Mouse (Mus musculus) limb, embryonic 14.5 days (tissue): ENCODE data around the gene Trappc5. TPM values are rescaled to one million over a fixed set of nuclear protein-coding genes. Genes with fewer than 3 reads are reported as not detected.

Experiments
- ATAC-seq: fragments of 200-750 bp; cut with Nextera tagmentation; 2 replicates; pipeline ENCODE4 v1.8.0; 2017; ENCODE audit warnings: low read depth, moderate number of reproducible peaks, moderate TSS enrichment; ENCODE audit not compliant: low FRiP score
- DNase-seq: peaks from one replicate; pipeline ENCODE4 v3.0.0-alpha.2; 2015; ENCODE audit warnings: low spot score
- H3K27ac ChIP-seq: fragments of 300-500 bp; sonication (generic); replicated peaks from 2 replicates; pipeline ENCODE4 v1.5.1; 2014; ENCODE audit warnings: low read depth, mild to moderate bottlenecking, low read length, moderate library complexity, mixed read lengths
- H3K27me3 ChIP-seq: fragments of 300-500 bp; sonication (generic); 2 replicates; pipeline ENCODE4 v1.6.1; 2014; ENCODE audit warnings: low read length, mixed read lengths; ENCODE audit not compliant: control insufficient read depth, insufficient read depth
- H3K36me3 ChIP-seq: fragments of 300-500 bp; sonication (generic); 2 replicates; pipeline ENCODE4 v1.6.1; 2014; ENCODE audit warnings: mild to moderate bottlenecking, low read length, moderate library complexity, mixed read lengths; ENCODE audit not compliant: control insufficient read depth, insufficient read depth
- H3K4me1 ChIP-seq: fragments of 300-500 bp; sonication (generic); 2 replicates; pipeline ENCODE4 v1.6.1; 2014; ENCODE audit warnings: antibody characterized with exemption, low read length, mixed read lengths; ENCODE audit not compliant: control insufficient read depth, insufficient read depth
- H3K4me2 ChIP-seq: fragments of 300-500 bp; sonication (generic); replicated peaks from 2 replicates; pipeline ENCODE4 v1.6.1; 2014; ENCODE audit warnings: low read depth, mild to moderate bottlenecking, low read length, moderate library complexity; ENCODE audit not compliant: severe bottlenecking
- H3K4me3 ChIP-seq: fragments of 300-500 bp; sonication (generic); replicated peaks from 2 replicates; pipeline ENCODE4 v1.5.1; 2014; ENCODE audit warnings: low read length
- H3K9ac ChIP-seq: fragments of 300-500 bp; sonication (generic); 2 replicates; pipeline ENCODE4 v1.6.1; 2014; ENCODE audit warnings: mild to moderate bottlenecking, low read depth, low read length, moderate library complexity; ENCODE audit not compliant: severe bottlenecking
- H3K9me3 ChIP-seq: fragments of 300-500 bp; sonication (generic); 2 replicates; pipeline ENCODE4 v1.6.1; 2016; ENCODE audit warnings: low read length; ENCODE audit not compliant: control insufficient read depth
- POLR2A ChIP-seq: fragments of 200-500 bp; IDR thresholded peaks from 2 replicates; pipeline ENCODE4 v1.8.0; 2012; ENCODE audit warnings: inconsistent platforms, mild to moderate bottlenecking, moderate library complexity, borderline replicate concordance; ENCODE audit not compliant: insufficient read depth, insufficient read length; ENCODE audit errors: extremely low read depth
- WGBS: fragments of 180-500 bp; shearing (Covaris S2); extraction: QIAGEN DNeasy Blood & Tissue Kit; methylation state at CpG from one replicate; pipeline ENCODE4 v1.1.7; 2014; 5-methylcytosine and 5-hydroxymethylcytosine counted together
- polyA plus RNA-seq, 2 experiments: library from polyadenylated mRNA; depleted of rRNA in 1 of 2; stranded (reverse) in 1 of 2; unstranded in 1 of 2; fragments of >200 nt; fragmentation: Nextera tagmentation in 1 of 2; extraction: Ambion mirVana in 1 of 2; gene quantifications; 2 replicates each; pipeline versions ENCODE4 v1.2.1 to v1.2.3; 2012 to 2014

Gene Trappc5
- polyA plus RNA-seq (2012; rRNA removed) (40.5 and 41.2 TPM in 2 replicates), polyA plus RNA-seq (2014; fragmentation: Nextera tagmentation; extraction: Ambion mirVana) (28.8 and 31.7 TPM in 2 replicates)

DNA sequence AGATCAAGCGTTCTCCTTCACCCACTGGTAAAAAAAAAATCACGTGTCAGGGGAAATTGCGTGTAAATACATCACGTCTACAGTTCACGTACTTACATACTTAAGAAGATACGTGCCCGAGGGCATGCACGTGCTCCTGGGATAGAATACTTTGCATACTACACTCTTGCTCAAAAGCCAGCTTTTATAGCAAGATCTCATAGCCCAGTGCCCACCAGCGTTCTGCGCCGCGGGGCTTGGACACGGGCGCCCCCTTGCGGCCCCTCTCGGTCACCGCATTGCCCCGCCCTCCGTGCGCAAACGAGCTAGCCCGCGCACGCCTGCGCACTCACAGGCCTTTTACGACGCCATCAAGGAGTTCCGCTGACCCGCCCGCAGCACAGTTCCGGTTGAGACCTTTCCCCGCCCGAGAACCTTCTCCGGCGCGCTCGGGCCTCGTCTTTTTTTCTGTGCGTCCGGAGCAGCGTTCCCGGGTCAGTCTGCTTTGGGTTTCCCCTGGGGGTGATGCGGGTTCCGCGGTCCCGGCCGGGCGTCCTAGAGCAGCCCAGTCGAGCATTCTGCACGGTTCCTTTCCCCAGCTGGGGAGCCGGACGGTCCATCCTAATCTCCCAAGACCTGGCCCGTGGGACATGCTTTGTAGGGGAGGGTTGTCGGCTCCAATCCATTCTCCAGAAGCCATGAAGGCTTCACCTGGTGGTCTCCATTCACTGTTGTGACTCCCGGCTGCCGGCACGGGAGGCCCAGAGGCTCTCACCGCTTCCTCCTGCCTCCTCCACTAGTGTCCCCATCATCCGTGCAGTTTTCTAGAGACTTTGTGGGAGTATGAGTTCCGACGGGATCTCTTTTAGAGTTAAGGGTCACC lies at the start of gene Trappc5:
TSS of gene Trappc5 (plus strand) at position 169 of the 862 bp plus-strand sequence.
- Histone ChIP-seq H3K9ac (peak within 1 kb of the TSS; percentile 97), H3K4me3 (peak within 1 kb of the TSS; percentile 90), H3K9me3 (no peaks in the 10 kb centered on the region), H3K27ac (peak within 1 kb of the TSS; percentile 88), H3K36me3 (peaks cover 26% of the 10 kb centered on the region), H3K4me1 (peaks cover 7% of the 10 kb centered on the region), H3K4me2 (peak within 1 kb of the TSS; percentile 89), H3K27me3 (no peaks in the 10 kb centered on the region)
- 2% methylated on average over 60 of the region's 61 CpGs for WGBS
- ATAC-seq = peak; percentile 90
- TF ChIP-seq POLR2A = 0 out of 2 replicates have a peak, but pooled peaks have one; percentile 50
- DNase-seq = peak; percentile 93

DNA sequence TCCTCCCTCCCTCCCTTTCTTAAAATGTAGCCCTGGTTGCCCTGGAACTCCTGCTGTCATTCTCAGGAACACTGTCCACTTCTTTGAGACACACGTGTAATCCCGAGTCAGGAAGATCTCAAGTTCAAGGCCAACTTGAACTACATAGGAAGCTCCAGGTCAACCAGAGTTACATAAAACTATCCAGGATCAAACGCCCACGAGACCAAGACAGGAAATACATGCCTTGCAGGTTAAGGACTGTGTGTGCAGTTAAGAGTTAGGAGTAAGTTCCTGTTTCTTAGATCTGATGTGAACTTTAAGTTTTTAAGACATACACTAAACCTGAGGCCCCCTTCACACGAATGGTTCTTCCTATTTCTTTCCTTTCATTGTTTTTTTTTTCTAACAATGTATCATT lies 49.1 kb upstream of the Trappc5 start:
- Histone ChIP-seq H3K9ac (no peak overlapping the region), H3K36me3 (no peaks in the 10 kb centered on the region), H3K27ac (no peak overlapping the region), H3K4me3 (no peak overlapping the region), H3K4me2 (no peak overlapping the region), H3K4me1 (no peaks in the 10 kb centered on the region), H3K27me3 (0 out of 2 replicates have a peak, but pooled peaks cover 6% of the 10 kb centered on the region), H3K9me3 (no peaks in the 10 kb centered on the region)
- DNase-seq = no peak
- ATAC-seq = no peak
- no peak for TF ChIP-seq POLR2A
- WGBS = 61% methylated on average over 5 of the region's 5 CpGs

GRCm38 (mm10) chr8:3628014-3628413 lies 48.1 kb upstream of the Trappc5 start:
- Histone ChIP-seq H3K9me3 (no peaks in the 10 kb centered on the region), H3K27ac (no peak overlapping the region), H3K9ac (no peak overlapping the region), H3K4me3 (no peak overlapping the region), H3K4me2 (no peak overlapping the region), H3K36me3 (no peaks in the 10 kb centered on the region), H3K27me3 (0 out of 2 replicates have a peak, but pooled peaks cover 6% of the 10 kb centered on the region), H3K4me1 (no peaks in the 10 kb centered on the region)
- no peak for TF ChIP-seq POLR2A
- DNase-seq (peak; percentile 10), ATAC-seq (peak; percentile 50; the same call in 1 of the 2 replicates)
- 25% methylated on average over 5 of the region's 5 CpGs for WGBS

DNA sequence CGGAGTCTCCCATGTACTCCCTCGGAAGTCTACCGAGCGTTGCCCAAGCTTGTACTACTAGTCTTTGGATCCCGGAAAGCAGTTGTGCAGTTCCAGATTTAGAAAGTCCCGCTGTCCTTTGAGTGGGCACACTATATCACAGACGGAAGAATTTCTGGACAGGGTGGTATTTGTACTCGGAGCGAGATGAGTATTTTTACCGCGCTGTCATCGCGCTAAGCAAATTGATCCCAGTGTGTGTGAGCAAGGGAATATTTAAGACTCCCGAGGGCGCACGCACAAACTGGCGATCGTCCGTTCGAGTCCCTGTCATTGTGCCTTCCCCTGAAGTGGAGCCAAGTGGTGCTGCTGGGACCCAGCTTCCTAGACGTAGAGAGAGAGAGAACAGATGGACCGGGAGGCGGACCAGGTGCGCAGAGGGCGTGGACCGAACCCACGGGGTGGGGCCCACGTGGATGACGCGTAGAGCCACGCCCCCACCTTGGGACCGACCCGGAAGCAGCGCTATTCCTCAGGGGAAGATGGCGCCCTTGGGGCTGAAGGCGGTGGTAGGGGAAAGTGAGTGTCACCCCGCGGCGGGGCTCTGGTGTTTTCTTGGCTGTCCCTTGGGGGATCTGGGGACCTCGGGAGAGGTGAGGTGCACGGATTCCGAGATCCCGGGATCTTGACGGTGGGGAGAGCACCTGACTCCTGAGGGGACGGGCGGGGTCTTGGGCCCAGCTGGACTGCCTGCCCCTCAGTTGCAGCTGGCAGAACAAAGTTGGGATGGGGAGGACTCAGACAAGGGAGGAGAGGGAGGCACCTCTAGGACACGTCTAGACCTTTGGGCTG lies 45.2 kb upstream of the Trappc5 start, which contains the start of gene Stxbp2:
TSS of gene Stxbp2 (plus strand) at position 309 of the 831 bp plus-strand sequence.
- ATAC-seq (peak; percentile 67), DNase-seq (peak; percentile 44)
- H3K4me1 ChIP-seq = no peaks in the 10 kb centered on the region
- peak within 1 kb of the TSS; percentile 46 for H3K4me3 ChIP-seq
- no peak within 1 kb of the TSS for H3K27ac ChIP-seq
- no peaks in the 10 kb centered on the region for H3K36me3 ChIP-seq
- H3K9me3 ChIP-seq = no peaks in the 10 kb centered on the region
- peak within 1 kb of the TSS; percentile 72 for H3K4me2 ChIP-seq
- WGBS = 8% methylated on average over 47 of the region's 47 CpGs
- TF ChIP-seq POLR2A = no peak
- H3K9ac ChIP-seq = peak within 1 kb of the TSS; percentile 58
- 0 out of 2 replicates have a peak, but pooled peaks cover 6% of the 10 kb centered on the region for H3K27me3 ChIP-seq

GRCm38 (mm10) chr8:3631478-3631875 lies 44.6 kb upstream of the Trappc5 start:
- Histone ChIP-seq H3K4me2 (peak overlapping the region; percentile 72), H3K36me3 (no peaks in the 10 kb centered on the region), H3K27ac (no peak overlapping the region), H3K4me1 (no peaks in the 10 kb centered on the region), H3K4me3 (peak overlapping the region; percentile 46), H3K9me3 (no peaks in the 10 kb centered on the region), H3K9ac (peak overlapping the region; percentile 58), H3K27me3 (0 out of 2 replicates have a peak, but pooled peaks cover 6% of the 10 kb centered on the region)
- ATAC-seq = no peak
- WGBS = 26% methylated on average over 8 of the region's 8 CpGs
- no peak for TF ChIP-seq POLR2A
- DNase-seq = no peak
